Mouse (Mus musculus): Measurements from ENCODE around the gene B130006D01Rik.
A peak's percentile ranks its signal among the peaks of the same experiment; 100 is the strongest.
"Not testable (repeated sequence)": the region's sequence is repeated elsewhere in the genome, so short reads cannot be mapped to it uniquely, and the experiment has no call there.

Gene B130006D01Rik

GRCm38 (mm10) chr11:95713811-95714241, 9.6 kb upstream of the B130006D01Rik start:
- no peak for DNase-seq

GRCm38 (mm10) chr11:95714411-95714810, 9.0 kb upstream of the B130006D01Rik start:
- DNase-seq, result no peak

GRCm38 (mm10) chr11:95716136-95716535, 7.3 kb upstream of the B130006D01Rik start:
- no peak for DNase-seq

- DNase-seq, result peak; percentile 34
Observed at GRCm38 (mm10) chr11:95719356-95719755, 4.0 kb upstream of the B130006D01Rik start.

- no peak for DNase-seq
Observed at GRCm38 (mm10) chr11:95724466-95724865, 1.1 kb downstream of the B130006D01Rik start.

- DNase-seq, result no peak
Observed at GRCm38 (mm10) chr11:95726156-95726555, 2.8 kb downstream of the B130006D01Rik start.

- no peak for DNase-seq
Observed at GRCm38 (mm10) chr11:95727947-95728346, 4.6 kb downstream of the B130006D01Rik start.

- no peak for DNase-seq
Observed at GRCm38 (mm10) chr11:95728916-95729907, 5.8 kb downstream of the B130006D01Rik start.

- no peak for DNase-seq
Observed at GRCm38 (mm10) chr11:95734485-95734884, 11.1 kb downstream of the B130006D01Rik start.

- no peak for DNase-seq
Observed at GRCm38 (mm10) chr11:95737811-95738210, 14.4 kb downstream of the B130006D01Rik start.

GRCm38 (mm10) chr11:95744521-95744920, 21.1 kb downstream of the B130006D01Rik start:
- no peak for DNase-seq

GRCm38 (mm10) chr11:95746821-95747220, 23.4 kb downstream of the B130006D01Rik start:
- peak; percentile 34 for DNase-seq

- no peak for DNase-seq
Observed at GRCm38 (mm10) chr11:95748331-95748730, 24.9 kb downstream of the B130006D01Rik start.

- no peak for DNase-seq
Observed at GRCm38 (mm10) chr11:95749619-95750018, 26.2 kb downstream of the B130006D01Rik start.

- DNase-seq, result peak; percentile 63
Observed at GRCm38 (mm10) chr11:95750995-95751394, 27.6 kb downstream of the B130006D01Rik start.

GRCm38 (mm10) chr11:95755137-95755536, 31.8 kb downstream of the B130006D01Rik start:
- not testable (repeated sequence) for DNase-seq

GRCm38 (mm10) chr11:95760521-95760920, 37.1 kb downstream of the B130006D01Rik start:
- no peak for DNase-seq

GRCm38 (mm10) chr11:95762996-95763395, 39.6 kb downstream of the B130006D01Rik start:
- DNase-seq, result no peak

- no peak for DNase-seq
Observed at GRCm38 (mm10) chr11:95764806-95765205, 41.4 kb downstream of the B130006D01Rik start.

- DNase-seq, result no peak
Observed at GRCm38 (mm10) chr11:95765334-95765733, 41.9 kb downstream of the B130006D01Rik start.

- no peak for DNase-seq
Observed at GRCm38 (mm10) chr11:95768244-95768643, 44.9 kb downstream of the B130006D01Rik start.

- no peak for DNase-seq
Observed at GRCm38 (mm10) chr11:95769208-95769607, 45.8 kb downstream of the B130006D01Rik start.

- no peak for DNase-seq
Observed at GRCm38 (mm10) chr11:95770720-95771364, 47.5 kb downstream of the B130006D01Rik start.

GRCm38 (mm10) chr11:95771665-95772064, 48.3 kb downstream of the B130006D01Rik start:
- DNase-seq, result no peak
